Mouse (Mus musculus): ENCODE measurements at regions not wholly inside any gene's neighbourhood (a gene's known extent, or its start where the extent isn't known, plus 50 kb on each side); places are given as distances from the start of the nearest gene placed in this dataset.
A peak's percentile ranks its signal among the peaks of the same experiment; 100 is the strongest.

DNA sequence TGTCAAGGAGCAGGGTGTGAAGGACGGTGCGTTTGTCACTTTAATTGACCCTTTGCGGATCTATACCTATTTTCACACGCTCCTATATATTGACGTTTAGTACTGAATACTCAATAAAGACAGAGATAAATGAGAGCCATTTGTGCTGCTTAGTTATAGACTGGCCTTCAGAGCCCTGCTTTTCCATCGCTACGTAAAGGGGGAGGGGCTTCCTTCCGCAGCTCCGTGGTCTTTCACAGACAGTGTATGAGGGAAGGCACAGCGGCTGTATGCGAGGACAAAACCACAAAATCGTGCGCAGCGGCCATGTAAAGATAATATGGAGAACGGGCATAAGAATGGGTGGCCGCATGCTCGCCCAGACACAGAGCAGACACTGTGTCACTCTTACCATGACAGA lies 58.4 kb upstream of the Pced1b start:
- DNase-seq = no peak

GRCm38 (mm10) chr15:97187831-97188230 lies 59.1 kb upstream of the Pced1b start:
- no peak for DNase-seq

DNA sequence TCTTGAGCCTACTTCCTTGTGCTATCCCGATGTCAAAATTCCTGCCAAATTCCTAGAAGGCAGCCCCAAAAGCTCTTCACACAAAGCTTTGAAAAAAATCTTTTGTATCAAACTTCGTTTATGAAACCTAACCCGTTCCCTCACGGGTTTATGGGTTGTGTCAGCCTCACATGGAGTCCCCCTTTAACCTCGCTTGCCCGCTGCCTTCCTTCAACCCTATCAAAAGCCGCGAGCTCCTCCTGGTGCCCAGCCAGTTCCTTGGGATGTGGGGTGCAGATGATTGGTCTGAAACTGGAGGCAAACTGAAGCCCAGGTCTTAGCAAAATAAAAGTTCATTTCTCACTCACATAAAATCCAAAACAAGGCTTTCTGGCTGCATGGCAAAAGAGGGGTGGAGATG lies 60.9 kb upstream of the Pced1b start:
- no peak for DNase-seq

DNA sequence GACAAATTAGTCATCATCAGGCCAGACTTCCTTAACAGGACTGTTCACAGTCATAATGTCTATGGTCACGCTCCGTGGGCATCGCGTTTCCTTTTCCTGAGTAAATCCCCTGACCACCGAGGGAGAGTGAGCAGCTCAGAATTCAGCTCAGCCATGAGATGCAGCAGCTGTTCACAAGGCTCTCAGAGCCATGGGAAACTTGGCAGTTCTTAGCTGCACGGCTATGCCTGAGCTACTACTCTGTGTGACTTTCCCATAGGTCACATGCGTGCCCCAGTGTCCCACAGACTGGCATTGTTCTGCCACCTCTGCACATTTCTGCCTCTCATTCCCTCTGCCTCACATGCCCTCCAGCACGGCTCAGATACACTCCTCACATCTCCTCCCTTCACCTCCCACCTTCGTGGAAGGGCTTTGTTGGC lies 64.3 kb upstream of the Pced1b start:
- no peak for DNase-seq

DNA sequence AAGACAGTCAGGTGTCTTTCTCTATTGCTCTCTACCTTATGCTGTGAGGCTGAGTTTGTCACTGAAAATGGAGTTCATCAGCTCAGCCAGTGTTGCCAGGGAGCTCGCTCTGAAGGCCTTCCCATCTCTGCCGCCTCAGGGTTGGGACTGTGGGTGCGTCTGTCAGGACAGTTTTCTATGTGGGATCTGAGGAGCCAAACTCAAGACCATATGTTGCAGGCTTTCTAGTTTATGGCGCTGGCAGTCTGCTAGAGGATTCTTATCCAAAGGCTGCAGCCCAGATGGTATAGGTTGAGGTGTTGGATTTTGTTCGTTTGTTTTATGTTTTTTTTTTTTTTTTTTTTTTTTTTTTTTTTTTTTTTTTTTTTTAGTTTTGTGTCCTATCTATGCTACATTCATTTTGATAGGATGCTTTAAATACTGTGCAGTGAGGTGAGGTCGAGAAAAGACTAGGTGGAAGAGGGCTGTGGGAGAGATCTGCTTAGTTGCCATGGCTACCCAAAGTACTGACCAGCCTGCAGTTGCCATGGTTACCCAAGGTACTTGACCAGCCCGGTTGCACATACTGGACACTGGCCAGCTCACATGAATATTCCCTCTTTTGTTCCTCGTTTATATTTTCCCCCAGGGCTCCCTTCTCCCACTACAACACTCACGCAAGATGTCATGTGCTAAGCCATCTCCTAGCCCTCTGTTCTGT lies 65.8 kb upstream of the Pced1b start:
- no peak for DNase-seq

GRCm38 (mm10) chr15:97178286-97178685 lies 68.6 kb upstream of the Pced1b start:
- no peak for DNase-seq

DNA sequence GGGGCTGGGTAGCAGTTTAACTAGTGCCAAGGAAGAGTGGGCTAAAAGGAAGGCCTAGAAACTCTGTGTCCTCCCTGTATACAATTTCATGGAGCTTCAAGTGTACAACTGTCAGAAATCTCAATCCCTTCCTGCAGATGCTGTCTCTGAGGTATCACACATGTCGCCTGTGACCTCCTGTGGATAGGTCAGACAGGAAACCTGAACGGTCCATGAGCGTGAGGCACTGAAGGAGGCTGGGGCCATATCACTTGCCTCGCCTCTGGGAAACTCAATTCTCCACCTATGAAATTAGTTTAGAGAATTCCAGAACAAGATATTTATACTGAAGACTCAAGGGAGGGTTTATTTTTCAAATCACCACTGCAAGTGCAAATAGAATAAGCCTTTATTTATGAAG lies 69.1 kb upstream of the Pced1b start:
- no peak for DNase-seq

- no peak for DNase-seq
Measured at GRCm38 (mm10) chr15:97174989-97175388, 71.9 kb upstream of the Pced1b start.

- DNase-seq = no peak
Measured at GRCm38 (mm10) chr15:97173233-97173632, 73.7 kb upstream of the Pced1b start.

DNA sequence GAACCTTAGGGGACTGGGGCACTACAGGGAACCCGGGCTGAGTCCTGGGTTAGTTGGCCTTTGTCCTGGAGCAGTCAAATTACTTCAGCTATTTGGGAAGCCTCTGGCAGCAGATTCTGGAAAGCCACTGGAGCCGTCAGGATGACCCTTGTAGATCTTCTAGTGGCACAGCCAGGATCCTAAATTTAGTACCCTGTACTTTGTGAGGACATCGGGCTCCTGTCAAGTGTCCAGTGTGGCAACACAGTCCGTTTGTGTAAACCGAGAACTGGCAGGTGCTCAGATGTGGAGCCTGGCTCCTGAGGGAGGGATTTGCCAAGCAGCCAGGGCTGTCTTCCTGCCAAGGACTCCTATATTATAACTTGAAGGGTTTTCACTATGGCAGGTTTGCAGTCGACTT lies 76.8 kb upstream of the Pced1b start:
- DNase-seq = no peak

GRCm38 (mm10) chr15:97169381-97169780 lies 77.5 kb upstream of the Pced1b start:
- DNase-seq = no peak

- DNase-seq = no peak
Measured at GRCm38 (mm10) chr15:97167116-97167515, 79.8 kb upstream of the Pced1b start.

- no peak for DNase-seq
Measured at GRCm38 (mm10) chr15:97164616-97165015, 82.3 kb upstream of the Pced1b start.

DNA sequence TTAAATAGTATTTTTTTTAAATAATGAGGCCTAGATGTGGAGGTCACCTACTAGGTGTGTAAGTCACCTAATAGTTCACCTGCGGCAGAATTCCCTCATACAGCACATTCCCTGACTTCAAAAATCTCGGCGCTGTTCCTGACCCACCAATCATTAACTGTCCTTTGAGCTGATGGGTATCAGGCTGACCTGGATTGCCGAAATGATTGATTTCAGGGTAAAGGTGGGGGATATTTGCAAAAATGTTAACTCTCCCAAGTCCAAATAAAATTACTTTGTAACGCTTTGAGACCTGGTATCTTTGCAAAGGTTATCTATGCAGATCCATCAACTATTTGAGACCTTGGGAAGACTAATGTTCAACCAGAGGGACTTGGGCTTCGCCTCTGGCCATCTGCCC lies 82.9 kb upstream of the Pced1b start:
- DNase-seq = no peak

DNA sequence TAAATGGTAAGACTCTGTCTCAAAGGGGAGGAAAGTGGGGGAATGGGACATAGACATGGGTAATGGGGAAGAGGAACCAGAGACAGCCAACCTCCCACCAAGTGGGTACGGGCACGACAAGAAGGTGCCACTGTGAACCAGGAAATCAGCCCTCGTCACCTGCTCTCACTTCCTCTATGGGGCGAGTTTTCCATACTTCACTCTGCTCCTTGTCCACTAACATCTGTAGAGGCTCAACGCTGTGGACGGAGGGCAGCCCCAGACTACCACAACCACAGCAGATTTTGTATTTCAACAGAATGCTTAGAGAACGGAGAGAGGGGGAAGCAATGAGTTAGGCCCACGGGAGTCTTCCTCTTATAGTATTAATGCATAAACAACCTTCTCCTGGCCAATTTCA lies 83.8 kb upstream of the Pced1b start:
- no peak for DNase-seq

DNA sequence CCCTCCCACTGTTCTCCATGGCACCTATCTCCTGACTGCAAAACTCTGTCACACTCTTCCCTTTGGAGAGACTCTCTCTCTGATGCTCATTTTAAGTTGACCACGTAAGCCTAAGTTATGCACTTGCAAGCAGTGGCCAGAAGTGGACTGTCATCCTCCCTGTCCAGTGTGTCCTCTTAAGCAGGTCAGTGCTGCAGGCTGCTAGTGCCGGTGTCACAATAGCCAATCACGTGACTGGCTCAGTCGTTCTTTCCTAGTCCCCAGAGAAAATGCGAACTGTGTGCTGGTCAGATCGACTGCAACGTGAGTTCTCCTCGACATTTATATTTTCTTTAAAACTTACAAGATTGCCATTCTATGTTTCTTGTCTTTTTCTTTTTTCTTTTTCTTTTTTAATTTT lies 84.6 kb upstream of the Pced1b start:
- DNase-seq = no peak

- DNase-seq = no peak
Measured at GRCm38 (mm10) chr15:97161530-97161929, 85.4 kb upstream of the Pced1b start.

GRCm38 (mm10) chr15:97152354-97152753 lies 94.6 kb upstream of the Pced1b start:
- peak in 1 of 2 experiments; percentile 3 for DNase-seq

DNA sequence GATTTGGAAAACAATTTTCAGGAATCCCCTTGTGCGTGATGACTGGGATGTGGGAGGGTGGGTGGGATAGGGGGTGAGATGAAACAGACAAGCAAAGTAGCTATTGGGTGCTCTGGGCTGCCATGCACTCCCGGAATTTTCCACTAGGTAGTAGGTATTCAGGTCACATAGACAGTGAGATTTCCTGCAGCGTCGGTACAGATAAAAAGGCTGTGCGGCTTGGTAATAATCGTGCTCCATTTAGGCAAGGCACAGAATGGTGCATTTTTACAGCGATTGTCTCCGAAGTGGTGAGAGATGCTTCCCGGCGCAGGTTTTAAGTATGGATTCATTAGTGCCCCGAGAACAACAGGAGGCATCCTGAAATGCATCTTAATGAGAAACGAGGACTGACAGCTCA lies 95.1 kb upstream of the Pced1b start:
- DNase-seq = no peak

- no peak for DNase-seq
Measured at GRCm38 (mm10) chr15:97150983-97151735, 95.4 kb upstream of the Slc38a4 start.

- DNase-seq = no peak
Measured at GRCm38 (mm10) chr15:97141958-97142357, 86.2 kb upstream of the Slc38a4 start.

DNA sequence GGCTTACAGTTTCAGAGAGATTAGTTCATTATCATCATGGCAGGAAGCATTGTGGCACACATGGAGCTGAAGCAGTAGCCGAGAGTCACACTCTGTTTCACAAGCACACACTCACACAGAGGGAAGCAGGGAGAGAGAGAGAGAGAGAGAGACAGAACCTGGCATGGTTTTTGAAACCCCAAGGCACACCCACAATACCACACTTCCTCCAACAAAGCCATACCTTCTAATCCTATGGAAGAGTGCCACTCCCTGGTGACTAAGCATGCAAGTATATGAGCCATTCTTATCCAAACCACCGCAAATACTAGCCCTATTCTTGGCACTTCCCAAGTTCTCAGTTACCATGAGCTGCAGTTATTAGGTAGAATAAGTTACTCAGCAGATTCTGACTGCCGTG lies 82.5 kb upstream of the Slc38a4 start:
- DNase-seq = no peak

- DNase-seq = peak; percentile 15 to 25
Measured at GRCm38 (mm10) chr15:97135291-97135690, 79.5 kb upstream of the Slc38a4 start.

- no peak for DNase-seq
Measured at GRCm38 (mm10) chr15:97127771-97128170, 72.0 kb upstream of the Slc38a4 start.
